Comparison of ENCODE assay signal across 11 mouse cellular contexts in genomic region chr6:115420963-115421362, GRCm38 (mm10).
A peak's percentile ranks its signal among the peaks of the same experiment; 100 is the strongest.
DNase-seq lines count a peak whose midpoint lies in the region; ATAC-seq lines count a peak whose summit lies in the region.
"Had no signal": no experiment of that assay in that cellular context is flagged by ENCODE, and none has a peak within 500 bp of the region (broad histone marks: within the 10 kb centered on the region; RNA-seq: fewer than 3 reads in every experiment).

No protein-coding gene starts in this region.

- H3K36me3 ChIP-seq in kidney, embryonic 16.5 days (ENCODE audit: insufficient read depth, low read length) = no peaks in the 10 kb centered on the region

- WGBS in kidney, embryonic 16.5 days = 32% methylated on average over 1 of the region's 1 CpGs

- no peak overlapping the region for H3K4me3 ChIP-seq in kidney, embryonic 16.5 days (ENCODE audit: low read length)

- no peak overlapping the region for H3K9ac ChIP-seq in kidney, embryonic 16.5 days (replicated peaks; ENCODE audit: low read length)

- no peak overlapping the region for H3K27ac ChIP-seq in kidney, embryonic 16.5 days (ENCODE audit: low read length)
- H3K27ac ChIP-seq: hindbrain, postnatal 0 days; macrophage; stomach, postnatal 0 days had no signal

- no peaks in the 10 kb centered on the region for H3K27me3 ChIP-seq in kidney, embryonic 16.5 days (ENCODE audit: insufficient read depth, low read length)

- no peaks in the 10 kb centered on the region for H3K9me3 ChIP-seq in kidney, embryonic 16.5 days (ENCODE audit: low read length)

- no peak for ATAC-seq in kidney, embryonic 16.5 days (ENCODE audit: low FRiP score, low TSS enrichment)
- ATAC-seq: hindbrain, postnatal 0 days had no signal

- DNase-seq in kidney, adult 11 months = peak; percentile 70
- DNase-seq in adrenal gland, postnatal 10 days = peak; percentile 73
- DNase-seq in kidney, adult 9 months = peak; percentile 90
- peak; percentile 31 to 47 for DNase-seq in lung, postnatal 4 days
- DNase-seq in neural tube, embryonic 10.5 days (ENCODE audit: extremely low spot score, low spot score) = no peak
- DNase-seq in frontal cortex, postnatal 25 days (ENCODE audit: low spot score in 2 of 2) = no peak
- DNase-seq in layer of hippocampus, adult 9-11 months = no peak

- H3K4me1 ChIP-seq in kidney, embryonic 16.5 days (ENCODE audit: insufficient read depth, low read length) = no peaks in the 10 kb centered on the region

- no peak overlapping the region for H3K4me2 ChIP-seq in kidney, embryonic 16.5 days (replicated peaks; ENCODE audit: low read depth, low read length)

Comparison
In these comparisons a context has a peak if more than half of its experiments do, and no peak if none do; other contexts are left out.
1. DNase-seq: peak in kidney, adult 11 months (single experiment), adrenal gland, postnatal 10 days (single experiment), kidney, adult 9 months (single experiment) and lung, postnatal 4 days (2 of 2); none in neural tube, embryonic 10.5 days (single experiment), frontal cortex, postnatal 25 days (0 of 2) and layer of hippocampus, adult 9-11 months (single experiment).